Mouse (Mus musculus): Measurements from ENCODE around the gene Nat8f3. TPM values are rescaled to one million over a fixed set of nuclear protein-coding genes. Genes with fewer than 3 reads are reported as not detected.
"Not testable (repeated sequence)": the region's sequence is repeated elsewhere in the genome, so short reads cannot be mapped to it uniquely, and the experiment has no call there.

Nat8f3 gene
- polyA plus RNA-seq (2014; fragmentation: Nextera tagmentation; extraction: Ambion mirVana) = not detected in 2 replicates

DNA sequence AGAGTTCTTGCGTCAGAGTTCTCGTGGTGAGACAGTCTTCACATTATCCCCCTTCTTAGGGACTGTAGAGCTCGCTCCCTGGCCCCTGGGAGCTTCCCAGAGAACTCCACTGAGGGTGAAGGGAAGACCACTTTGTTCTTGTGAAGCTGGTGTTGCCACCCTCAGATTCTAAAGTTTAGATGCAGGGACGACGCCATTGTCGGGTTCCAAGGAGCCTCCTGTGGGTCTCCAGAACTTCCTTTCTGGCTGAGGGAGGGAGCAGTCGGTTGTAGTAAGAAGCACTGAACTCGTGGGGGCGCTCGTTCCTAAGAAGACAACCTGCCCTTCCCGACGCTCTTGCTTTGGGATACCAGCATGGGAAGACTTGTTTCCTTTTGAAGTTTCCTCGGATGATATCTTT lies at the start of gene Nat8f3:
Nat8f3 (minus strand) TSS at position 223 of the 400 bp plus-strand sequence.
- not testable (repeated sequence) for H3K4me1 ChIP-seq (ENCODE audit: control insufficient read depth, insufficient read depth, low read length); H3K9me3 ChIP-seq (replicated peaks; ENCODE audit: control insufficient read depth, low read length); H3K4me2 ChIP-seq (ENCODE audit: low read length); ATAC-seq; H3K36me3 ChIP-seq (ENCODE audit: control insufficient read depth, insufficient read depth, low read length); H3K27me3 ChIP-seq (replicated peaks; ENCODE audit: control insufficient read depth, insufficient read depth, low read length); H3K9ac ChIP-seq (ENCODE audit: low read length); H3K27ac ChIP-seq (ENCODE audit: low read depth, low read length); H3K4me3 ChIP-seq (ENCODE audit: low read depth, low read length)
- peak; percentile 10 for DNase-seq (ENCODE audit: low spot score)
- WGBS = 69% methylated on average over 13 of the region's 13 CpGs

DNA sequence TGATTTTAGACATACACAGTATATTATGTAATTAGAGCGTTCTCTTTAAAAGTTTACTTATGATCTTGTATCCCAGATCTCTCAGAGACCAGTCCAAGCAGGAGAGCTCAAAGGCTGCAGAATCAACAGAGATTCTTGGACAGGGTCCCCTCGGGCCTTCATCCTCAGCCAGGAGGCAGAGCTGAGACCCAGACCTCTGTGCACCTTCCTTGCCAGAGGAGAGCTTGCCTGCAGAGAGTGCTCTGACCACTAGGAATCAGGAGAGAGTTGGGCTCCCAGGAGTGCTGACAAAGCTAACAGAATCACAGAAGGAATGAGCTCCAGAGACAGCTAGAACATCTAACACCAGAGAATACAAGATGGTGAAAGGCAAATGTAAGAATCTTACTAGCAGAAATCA lies 47.8 kb upstream of the Nat8f3 start:
- no peak overlapping the region for H3K4me3 ChIP-seq (ENCODE audit: low read depth, low read length)
- H3K9me3 ChIP-seq (replicated peaks; ENCODE audit: control insufficient read depth, low read length) = no peaks in the 10 kb centered on the region
- H3K36me3 ChIP-seq (ENCODE audit: control insufficient read depth, insufficient read depth, low read length) = no peaks in the 10 kb centered on the region
- H3K9ac ChIP-seq (ENCODE audit: low read length) = no peak overlapping the region
- no peak overlapping the region for H3K4me2 ChIP-seq (ENCODE audit: low read length)
- no peak overlapping the region for H3K27ac ChIP-seq (ENCODE audit: low read depth, low read length)
- DNase-seq (ENCODE audit: low spot score) (no peak), ATAC-seq (no peak)
- 92% methylated on average over 2 of the region's 2 CpGs for WGBS
- H3K4me1 ChIP-seq (ENCODE audit: control insufficient read depth, insufficient read depth, low read length) = no peaks in the 10 kb centered on the region
- no peaks in the 10 kb centered on the region for H3K27me3 ChIP-seq (replicated peaks; ENCODE audit: control insufficient read depth, insufficient read depth, low read length)

DNA sequence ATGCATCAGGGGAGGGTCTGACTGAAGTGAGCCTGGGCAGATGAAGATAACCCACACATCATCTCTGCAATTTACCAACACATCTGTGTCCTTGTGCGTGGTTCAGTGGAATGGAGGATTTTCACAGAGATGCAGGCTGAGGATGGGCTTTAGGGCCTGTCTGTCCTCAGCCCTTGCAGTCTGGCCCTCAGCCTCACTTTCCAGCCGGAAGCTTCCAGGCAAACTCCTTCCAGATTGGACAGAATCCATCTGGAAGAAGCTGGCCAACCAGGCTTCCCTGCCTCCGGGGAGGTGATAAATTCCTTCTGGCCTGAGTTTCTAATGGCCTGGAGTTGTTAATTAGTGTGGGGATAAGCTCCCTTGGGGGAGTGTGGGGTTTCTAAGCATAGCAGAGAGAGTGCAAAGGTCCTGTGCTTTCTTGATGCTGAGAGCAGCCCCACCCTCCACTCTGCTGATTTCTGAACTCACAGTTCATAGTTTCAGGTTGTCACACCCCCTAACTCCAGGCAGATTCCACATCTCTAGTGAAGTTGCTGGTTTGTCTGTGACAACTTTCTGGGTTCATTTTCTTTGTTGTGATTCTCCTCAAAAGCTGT lies 45.5 kb upstream of the Nat8f3 start:
- not testable (repeated sequence) for ATAC-seq; H3K4me1 ChIP-seq (ENCODE audit: control insufficient read depth, insufficient read depth, low read length); H3K4me3 ChIP-seq (ENCODE audit: low read depth, low read length); H3K27me3 ChIP-seq (replicated peaks; ENCODE audit: control insufficient read depth, insufficient read depth, low read length); H3K9me3 ChIP-seq (replicated peaks; ENCODE audit: control insufficient read depth, low read length); H3K4me2 ChIP-seq (ENCODE audit: low read length); H3K36me3 ChIP-seq (ENCODE audit: control insufficient read depth, insufficient read depth, low read length); H3K9ac ChIP-seq (ENCODE audit: low read length); H3K27ac ChIP-seq (ENCODE audit: low read depth, low read length); DNase-seq (ENCODE audit: low spot score)
- 73% methylated on average over 3 of the region's 3 CpGs for WGBS

DNA sequence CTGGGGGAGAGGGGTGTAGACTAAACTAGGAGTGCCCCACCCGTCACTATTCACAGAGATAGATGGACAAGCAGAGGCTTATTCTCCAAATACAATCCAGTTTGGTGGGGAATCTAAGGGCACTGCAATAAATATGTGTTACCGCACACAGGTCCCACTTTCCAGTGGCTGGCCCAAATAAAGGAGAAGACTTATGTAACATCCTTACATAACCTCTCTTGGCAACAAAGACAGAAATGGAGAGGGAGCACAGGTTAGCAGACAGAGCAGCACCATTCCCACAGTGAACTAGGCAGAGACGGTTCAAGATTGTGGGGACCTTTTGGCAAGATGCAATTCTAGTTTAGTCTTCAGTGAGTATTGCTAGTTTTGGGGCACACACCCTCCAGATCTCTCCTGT lies 45.0 kb upstream of the Nat8f3 start:
- ATAC-seq; H3K9ac ChIP-seq (ENCODE audit: low read length); H3K9me3 ChIP-seq (replicated peaks; ENCODE audit: control insufficient read depth, low read length); DNase-seq (ENCODE audit: low spot score); H3K27me3 ChIP-seq (replicated peaks; ENCODE audit: control insufficient read depth, insufficient read depth, low read length); H3K4me2 ChIP-seq (ENCODE audit: low read length); H3K27ac ChIP-seq (ENCODE audit: low read depth, low read length); H3K4me1 ChIP-seq (ENCODE audit: control insufficient read depth, insufficient read depth, low read length); H3K4me3 ChIP-seq (ENCODE audit: low read depth, low read length); H3K36me3 ChIP-seq (ENCODE audit: control insufficient read depth, insufficient read depth, low read length): not testable (repeated sequence)
- WGBS = 100% methylated on average over 1 of the region's 3 CpGs

DNA sequence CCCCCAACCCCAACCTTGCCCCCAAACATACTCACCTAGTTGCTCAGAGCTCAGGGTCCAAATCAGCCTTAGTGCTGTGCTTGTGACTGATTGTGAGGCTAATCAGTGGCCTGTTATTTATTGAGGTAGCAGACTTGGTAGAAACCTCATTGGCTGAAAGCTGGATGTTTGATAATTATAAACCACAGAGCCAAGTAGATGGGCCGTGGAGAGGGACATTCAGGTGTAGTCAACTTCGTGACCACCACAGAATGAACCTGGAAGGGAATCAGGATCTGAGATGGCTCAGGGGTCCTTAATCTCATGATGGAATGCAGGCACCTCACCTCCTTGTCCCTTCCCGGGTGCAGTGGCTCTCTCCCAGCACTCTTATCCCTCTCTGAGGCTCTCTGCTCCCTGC lies 44.2 kb upstream of the Nat8f3 start:
- H3K4me1 ChIP-seq (ENCODE audit: control insufficient read depth, insufficient read depth, low read length); H3K27ac ChIP-seq (ENCODE audit: low read depth, low read length); H3K27me3 ChIP-seq (replicated peaks; ENCODE audit: control insufficient read depth, insufficient read depth, low read length); H3K4me2 ChIP-seq (ENCODE audit: low read length); H3K9ac ChIP-seq (ENCODE audit: low read length); H3K36me3 ChIP-seq (ENCODE audit: control insufficient read depth, insufficient read depth, low read length); H3K9me3 ChIP-seq (replicated peaks; ENCODE audit: control insufficient read depth, low read length); DNase-seq (ENCODE audit: low spot score); H3K4me3 ChIP-seq (ENCODE audit: low read depth, low read length); ATAC-seq: not testable (repeated sequence)
- WGBS = 60% methylated on average over 2 of the region's 3 CpGs

DNA sequence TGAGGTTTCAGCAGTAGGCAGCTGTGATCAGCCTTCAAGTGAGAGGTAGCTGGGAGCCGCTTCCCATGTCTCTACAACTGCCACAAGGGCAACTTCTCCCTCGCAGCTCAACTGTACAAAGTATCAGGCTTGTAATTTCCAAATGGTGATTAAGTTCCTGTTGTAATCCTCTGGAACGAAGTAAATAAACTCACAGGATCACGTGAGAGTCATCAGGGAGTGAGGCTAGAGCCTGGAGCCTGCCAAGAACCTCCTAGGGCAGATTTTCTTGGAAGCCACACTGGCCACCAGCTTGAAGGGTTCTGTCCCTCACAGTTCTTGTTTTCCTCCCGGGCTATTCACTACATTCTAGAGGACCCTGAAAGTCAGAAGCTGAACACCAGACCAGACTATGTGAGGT lies 37.6 kb upstream of the Nat8f3 start:
- H3K27ac ChIP-seq (ENCODE audit: low read depth, low read length); H3K9me3 ChIP-seq (replicated peaks; ENCODE audit: control insufficient read depth, low read length); H3K4me3 ChIP-seq (ENCODE audit: low read depth, low read length); H3K27me3 ChIP-seq (replicated peaks; ENCODE audit: control insufficient read depth, insufficient read depth, low read length); ATAC-seq; H3K4me1 ChIP-seq (ENCODE audit: control insufficient read depth, insufficient read depth, low read length); H3K9ac ChIP-seq (ENCODE audit: low read length); H3K4me2 ChIP-seq (ENCODE audit: low read length); DNase-seq (ENCODE audit: low spot score); H3K36me3 ChIP-seq (ENCODE audit: control insufficient read depth, insufficient read depth, low read length): not testable (repeated sequence)
- 76% methylated on average over 5 of the region's 5 CpGs for WGBS

DNA sequence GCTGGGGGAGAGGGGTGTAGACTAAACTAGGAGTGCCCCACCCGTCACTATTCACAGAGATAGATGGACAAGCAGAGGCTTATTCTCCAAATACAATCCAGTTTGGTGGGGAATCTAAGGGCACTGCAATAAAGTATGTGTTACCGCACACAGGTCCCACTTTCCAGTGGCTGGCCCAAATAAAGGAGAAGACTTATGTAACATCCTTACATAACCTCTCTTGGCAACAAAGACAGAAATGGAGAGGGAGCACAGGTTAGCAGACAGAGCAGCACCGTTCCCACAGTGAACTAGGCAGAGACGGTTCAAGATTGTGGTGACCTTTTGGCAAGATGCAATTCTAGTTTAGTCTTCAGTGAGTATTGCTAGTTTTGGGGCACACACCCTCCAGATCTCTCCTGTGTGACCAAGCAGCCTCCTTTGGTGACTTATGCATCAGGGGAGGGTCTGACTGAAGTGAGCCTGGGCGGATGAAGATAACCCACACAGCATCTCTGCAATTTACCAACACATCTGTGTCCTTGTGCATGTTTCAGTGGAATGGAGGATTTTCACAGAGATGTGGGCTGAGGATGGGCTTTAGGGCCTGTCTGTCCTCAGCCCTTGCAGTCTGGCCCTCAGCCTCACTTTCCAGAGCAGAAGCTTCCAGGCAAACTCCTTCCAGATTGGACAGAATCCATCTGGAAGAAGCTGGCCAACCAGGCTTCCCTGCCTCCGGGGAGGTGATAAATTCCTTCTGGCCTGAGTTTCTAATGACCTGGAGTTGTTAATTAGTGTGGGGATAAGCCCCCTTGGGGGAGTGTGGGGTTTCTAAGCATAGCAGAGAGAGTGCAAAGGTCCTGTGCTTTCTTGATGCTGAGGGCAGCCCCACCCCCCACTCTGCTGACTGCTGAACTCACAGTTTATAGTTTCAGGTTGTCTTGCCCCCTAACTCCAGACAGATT lies 2.2 kb downstream of the Nat8f3 start:
- H3K9ac ChIP-seq (ENCODE audit: low read length); ATAC-seq; H3K4me3 ChIP-seq (ENCODE audit: low read depth, low read length); H3K4me1 ChIP-seq (ENCODE audit: control insufficient read depth, insufficient read depth, low read length); H3K27me3 ChIP-seq (replicated peaks; ENCODE audit: control insufficient read depth, insufficient read depth, low read length); H3K27ac ChIP-seq (ENCODE audit: low read depth, low read length); DNase-seq (ENCODE audit: low spot score); H3K36me3 ChIP-seq (ENCODE audit: control insufficient read depth, insufficient read depth, low read length); H3K9me3 ChIP-seq (replicated peaks; ENCODE audit: control insufficient read depth, low read length); H3K4me2 ChIP-seq (ENCODE audit: low read length): not testable (repeated sequence)
- WGBS = 78% methylated on average over 5 of the region's 6 CpGs

DNA sequence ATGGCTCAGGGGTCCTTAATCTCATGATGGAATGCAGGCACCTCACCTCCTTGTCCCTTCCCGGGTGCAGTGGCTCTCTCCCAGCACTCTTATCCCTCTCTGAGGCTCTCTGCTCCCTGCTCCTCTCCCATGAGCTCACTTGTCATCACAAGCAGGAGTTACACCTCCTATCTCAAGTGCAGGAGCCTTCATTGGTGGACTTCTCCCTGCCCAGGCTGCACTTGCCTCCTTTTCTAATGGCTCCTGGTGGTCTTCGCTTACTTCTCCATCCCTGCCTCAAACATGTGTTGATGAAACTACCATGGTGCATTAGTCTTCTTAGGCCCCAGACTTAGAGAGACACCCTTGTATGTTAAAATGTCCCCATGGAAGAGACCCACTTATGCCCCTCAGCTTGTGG lies 2.9 kb downstream of the Nat8f3 start:
- not testable (repeated sequence) for H3K27ac ChIP-seq (ENCODE audit: low read depth, low read length); H3K4me1 ChIP-seq (ENCODE audit: control insufficient read depth, insufficient read depth, low read length); ATAC-seq; H3K9ac ChIP-seq (ENCODE audit: low read length); H3K27me3 ChIP-seq (replicated peaks; ENCODE audit: control insufficient read depth, insufficient read depth, low read length); H3K4me3 ChIP-seq (ENCODE audit: low read depth, low read length); H3K9me3 ChIP-seq (replicated peaks; ENCODE audit: control insufficient read depth, low read length); DNase-seq (ENCODE audit: low spot score); H3K36me3 ChIP-seq (ENCODE audit: control insufficient read depth, insufficient read depth, low read length); H3K4me2 ChIP-seq (ENCODE audit: low read length)
- WGBS = 94% methylated on average over 1 of the region's 2 CpGs

DNA sequence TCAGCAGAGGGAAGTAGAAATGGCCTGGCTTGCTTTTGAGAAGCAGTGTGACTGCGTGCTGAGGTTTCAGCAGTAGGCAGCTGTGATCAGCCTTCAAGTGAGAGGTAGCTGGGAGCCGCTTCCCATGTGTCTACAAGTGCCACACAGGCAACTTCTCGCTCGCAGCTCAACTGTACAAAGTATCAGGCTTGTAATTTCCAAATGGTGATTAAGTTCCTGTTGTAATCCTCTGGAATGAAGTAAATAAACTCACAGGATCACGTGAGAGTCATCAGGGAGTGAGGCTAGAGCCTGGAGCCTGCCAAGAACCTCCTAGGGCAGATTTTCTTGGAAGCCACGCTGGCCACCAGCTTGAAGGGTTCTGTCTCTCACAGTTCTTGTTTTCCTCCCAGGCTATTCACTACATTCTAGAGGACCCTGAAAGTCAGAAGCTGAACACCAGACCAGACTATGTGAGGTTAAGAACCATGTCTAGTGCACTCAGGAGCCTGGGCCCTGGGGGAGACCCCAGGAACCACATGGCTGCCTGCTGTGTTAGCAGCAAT lies 9.8 kb downstream of the Nat8f3 start:
- H3K4me1 ChIP-seq (ENCODE audit: control insufficient read depth, insufficient read depth, low read length); H3K4me2 ChIP-seq (ENCODE audit: low read length); DNase-seq (ENCODE audit: low spot score); ATAC-seq; H3K9me3 ChIP-seq (replicated peaks; ENCODE audit: control insufficient read depth, low read length); H3K27ac ChIP-seq (ENCODE audit: low read depth, low read length); H3K9ac ChIP-seq (ENCODE audit: low read length); H3K27me3 ChIP-seq (replicated peaks; ENCODE audit: control insufficient read depth, insufficient read depth, low read length); H3K36me3 ChIP-seq (ENCODE audit: control insufficient read depth, insufficient read depth, low read length); H3K4me3 ChIP-seq (ENCODE audit: low read depth, low read length): not testable (repeated sequence)
- WGBS = 74% methylated on average over 3 of the region's 6 CpGs
